Mouse (Mus musculus): ENCODE results near the gene Mapkap1. TPM values are rescaled to one million over a fixed set of nuclear protein-coding genes. Genes with fewer than 3 reads are reported as not detected.
"Not testable (repeated sequence)": the region's sequence is repeated elsewhere in the genome, so short reads cannot be mapped to it uniquely, and the experiment has no call there.

Mapkap1 gene
- polyA plus RNA-seq, 1 experiment, result 52.1 TPM

- H3K36me3 ChIP-seq (ENCODE audit: control insufficient read depth, insufficient read depth, low read length), result no peaks in the 10 kb centered on the region
- H3K4me1 ChIP-seq (ENCODE audit: control insufficient read depth, insufficient read depth, low read length), result no peaks in the 10 kb centered on the region
- H3K4me3 ChIP-seq (ENCODE audit: control insufficient read depth, low read depth, low read length), result no peak overlapping the region
- TF ChIP-seq CTCF (IDR thresholded peaks at IDR 0.05; ENCODE audit: control insufficient read depth, insufficient read depth, insufficient replicate concordance, low read depth, low read length), result no peak
- TF ChIP-seq POLR2A (IDR thresholded peaks at IDR 0.05; ENCODE audit: control insufficient read depth, low read depth, low read length), result no peak
- H3K27me3 ChIP-seq (ENCODE audit: control insufficient read depth, insufficient read depth, low read length), result no peaks in the 10 kb centered on the region
- no peak overlapping the region for H3K27ac ChIP-seq (ENCODE audit: control insufficient read depth, insufficient read depth, low read depth, low read length)
These were observed 67.2 kb downstream of the Mapkap1 start for GRCm38 (mm10) chr2:34473775-34474174.

GRCm38 (mm10) chr2:34481401-34481800 lies 74.8 kb downstream of the Mapkap1 start:
- Histone ChIP-seq H3K36me3 (ENCODE audit: control insufficient read depth, insufficient read depth, low read length) (no peaks in the 10 kb centered on the region), H3K4me1 (ENCODE audit: control insufficient read depth, insufficient read depth, low read length) (no peaks in the 10 kb centered on the region), H3K4me3 (ENCODE audit: control insufficient read depth, low read depth, low read length) (no peak overlapping the region), H3K27me3 (ENCODE audit: control insufficient read depth, insufficient read depth, low read length) (no peaks in the 10 kb centered on the region), H3K27ac (ENCODE audit: control insufficient read depth, insufficient read depth, low read depth, low read length) (no peak overlapping the region)
- TF ChIP-seq CTCF (IDR thresholded peaks at IDR 0.05; ENCODE audit: control insufficient read depth, insufficient read depth, insufficient replicate concordance, low read depth, low read length) (no peak), POLR2A (IDR thresholded peaks at IDR 0.05; ENCODE audit: control insufficient read depth, low read depth, low read length) (no peak)

DNA sequence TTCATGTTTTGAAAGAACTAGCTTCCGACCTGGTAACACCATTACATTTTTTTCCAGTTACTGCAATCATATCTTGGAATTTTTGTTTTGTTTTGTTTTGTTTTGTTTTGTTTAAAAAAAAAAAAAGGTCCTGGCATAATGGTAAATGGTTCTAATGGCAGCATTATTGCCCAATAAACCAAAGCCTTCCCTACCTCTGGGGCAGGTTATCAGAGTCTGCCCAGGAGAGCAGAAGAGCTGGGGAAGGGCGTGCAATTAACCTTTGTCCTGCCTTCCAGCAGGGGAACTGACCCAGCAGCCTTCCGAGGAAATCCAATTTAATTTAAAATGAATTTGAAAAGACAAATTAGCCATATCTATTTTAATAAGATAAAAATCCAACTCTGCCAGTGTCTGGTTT lies 75.5 kb downstream of the Mapkap1 start:
- no peak for TF ChIP-seq POLR2A (IDR thresholded peaks at IDR 0.05; ENCODE audit: control insufficient read depth, low read depth, low read length)
- no peak for TF ChIP-seq CTCF (IDR thresholded peaks at IDR 0.05; ENCODE audit: control insufficient read depth, insufficient read depth, insufficient replicate concordance, low read depth, low read length)
- H3K27ac ChIP-seq (ENCODE audit: control insufficient read depth, insufficient read depth, low read depth, low read length), result no peak overlapping the region

DNA sequence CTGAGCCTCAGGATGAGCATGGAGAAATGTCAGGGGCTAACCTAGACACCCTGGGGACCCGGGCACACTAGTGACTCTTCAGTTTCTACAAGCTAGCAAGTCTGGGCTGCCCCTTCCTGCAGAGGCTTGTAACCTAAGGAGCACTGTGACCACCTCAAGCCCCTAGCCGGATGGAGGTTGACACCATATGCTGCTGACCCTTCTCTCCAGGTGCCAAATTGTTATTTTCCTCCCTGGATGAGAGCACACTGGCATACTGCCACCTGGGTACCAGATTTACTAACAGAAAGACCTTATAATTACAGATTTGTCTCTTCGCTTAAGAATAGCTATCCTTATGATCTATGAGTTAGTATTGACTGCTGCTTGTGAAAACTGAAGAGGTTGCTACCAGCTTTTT lies 76.0 kb downstream of the Mapkap1 start:
- H3K4me1 ChIP-seq (ENCODE audit: control insufficient read depth, insufficient read depth, low read length), result no peaks in the 10 kb centered on the region
- H3K27me3 ChIP-seq (ENCODE audit: control insufficient read depth, insufficient read depth, low read length), result no peaks in the 10 kb centered on the region
- H3K4me3 ChIP-seq (ENCODE audit: control insufficient read depth, low read depth, low read length), result no peak overlapping the region
- H3K27ac ChIP-seq (ENCODE audit: control insufficient read depth, insufficient read depth, low read depth, low read length), result no peak overlapping the region
- H3K36me3 ChIP-seq (ENCODE audit: control insufficient read depth, insufficient read depth, low read length), result no peaks in the 10 kb centered on the region
- TF ChIP-seq CTCF (IDR thresholded peaks at IDR 0.05; ENCODE audit: control insufficient read depth, insufficient read depth, insufficient replicate concordance, low read depth, low read length) (no peak), POLR2A (IDR thresholded peaks at IDR 0.05; ENCODE audit: control insufficient read depth, low read depth, low read length) (no peak)

More for the DNA sequence above, 75.5 kb downstream of the Mapkap1 start:
- no peaks in the 10 kb centered on the region for H3K4me1 ChIP-seq (ENCODE audit: control insufficient read depth, insufficient read depth, low read length)
- H3K4me3 ChIP-seq (ENCODE audit: control insufficient read depth, low read depth, low read length), result no peak overlapping the region
- H3K36me3 ChIP-seq (ENCODE audit: control insufficient read depth, insufficient read depth, low read length), result no peaks in the 10 kb centered on the region
- no peaks in the 10 kb centered on the region for H3K27me3 ChIP-seq (ENCODE audit: control insufficient read depth, insufficient read depth, low read length)

- Histone ChIP-seq H3K4me3 (ENCODE audit: control insufficient read depth, low read depth, low read length) (no peak overlapping the region), H3K27me3 (ENCODE audit: control insufficient read depth, insufficient read depth, low read length) (no peaks in the 10 kb centered on the region), H3K4me1 (ENCODE audit: control insufficient read depth, insufficient read depth, low read length) (no peaks in the 10 kb centered on the region), H3K36me3 (ENCODE audit: control insufficient read depth, insufficient read depth, low read length) (no peaks in the 10 kb centered on the region), H3K27ac (ENCODE audit: control insufficient read depth, insufficient read depth, low read depth, low read length) (no peak overlapping the region)
- no peak for TF ChIP-seq POLR2A (IDR thresholded peaks at IDR 0.05; ENCODE audit: control insufficient read depth, low read depth, low read length)
- no peak for TF ChIP-seq CTCF (IDR thresholded peaks at IDR 0.05; ENCODE audit: control insufficient read depth, insufficient read depth, insufficient replicate concordance, low read depth, low read length)
These were observed 80.7 kb downstream of the Mapkap1 start for GRCm38 (mm10) chr2:34487281-34487680.

- Histone ChIP-seq H3K27me3 (ENCODE audit: control insufficient read depth, insufficient read depth, low read length) (no peaks in the 10 kb centered on the region), H3K36me3 (ENCODE audit: control insufficient read depth, insufficient read depth, low read length) (no peaks in the 10 kb centered on the region), H3K4me3 (ENCODE audit: control insufficient read depth, low read depth, low read length) (no peak overlapping the region), H3K4me1 (ENCODE audit: control insufficient read depth, insufficient read depth, low read length) (no peaks in the 10 kb centered on the region), H3K27ac (ENCODE audit: control insufficient read depth, insufficient read depth, low read depth, low read length) (no peak overlapping the region)
- TF ChIP-seq CTCF (IDR thresholded peaks at IDR 0.05; ENCODE audit: control insufficient read depth, insufficient read depth, insufficient replicate concordance, low read depth, low read length) (no peak), POLR2A (IDR thresholded peaks at IDR 0.05; ENCODE audit: control insufficient read depth, low read depth, low read length) (no peak)
These were observed 97.6 kb downstream of the Mapkap1 start for GRCm38 (mm10) chr2:34503975-34504730.

DNA sequence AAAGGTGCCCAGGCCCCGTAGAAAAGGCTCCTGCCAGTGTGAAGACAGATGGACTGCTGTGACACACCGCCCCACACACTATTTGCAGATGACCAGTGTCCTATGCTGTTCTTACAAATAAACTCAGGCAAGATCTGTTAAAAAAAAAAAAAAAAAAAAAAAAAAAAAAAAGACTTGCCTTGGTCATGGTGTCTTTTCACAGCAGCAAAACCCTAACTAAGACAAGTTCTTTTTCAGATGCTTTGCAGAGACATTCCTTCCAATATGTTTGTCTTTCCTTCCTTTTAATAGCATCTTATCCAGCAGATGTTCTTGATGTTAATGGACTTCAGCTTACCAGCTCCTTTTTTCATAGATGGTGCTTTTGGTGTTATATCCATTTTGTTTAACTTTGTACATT lies 99.6 kb downstream of the Mapkap1 start:
- not testable (repeated sequence) for H3K4me3 ChIP-seq (ENCODE audit: control insufficient read depth, low read depth, low read length); H3K27ac ChIP-seq (ENCODE audit: control insufficient read depth, insufficient read depth, low read depth, low read length); H3K27me3 ChIP-seq (ENCODE audit: control insufficient read depth, insufficient read depth, low read length); H3K4me1 ChIP-seq (ENCODE audit: control insufficient read depth, insufficient read depth, low read length); H3K36me3 ChIP-seq (ENCODE audit: control insufficient read depth, insufficient read depth, low read length)

- TF ChIP-seq POLR2A (IDR thresholded peaks at IDR 0.05; ENCODE audit: control insufficient read depth, low read depth, low read length) (no peak), CTCF (IDR thresholded peaks at IDR 0.05; ENCODE audit: control insufficient read depth, insufficient read depth, insufficient replicate concordance, low read depth, low read length) (no peak)
- no peaks in the 10 kb centered on the region for H3K27me3 ChIP-seq (ENCODE audit: control insufficient read depth, insufficient read depth, low read length)
These were observed 103.3 kb downstream of the Mapkap1 start for GRCm38 (mm10) chr2:34509856-34510255.

More at GRCm38 (mm10) chr2:34509856-34510255, 103.3 kb downstream of the Mapkap1 start:
- Histone ChIP-seq H3K36me3 (ENCODE audit: control insufficient read depth, insufficient read depth, low read length) (no peaks in the 10 kb centered on the region), H3K4me3 (ENCODE audit: control insufficient read depth, low read depth, low read length) (no peak overlapping the region), H3K4me1 (ENCODE audit: control insufficient read depth, insufficient read depth, low read length) (no peaks in the 10 kb centered on the region), H3K27ac (ENCODE audit: control insufficient read depth, insufficient read depth, low read depth, low read length) (no peak overlapping the region)
